Mouse (Mus musculus) MEL (cell line): ENCODE measurements around the gene Cdc42. TPM values are rescaled to one million over a fixed set of nuclear protein-coding genes. Genes with fewer than 3 reads are reported as not detected.

Experiments used
- DNase-seq: peaks from one replicate; pipeline ENCODE4 v3.0.0; 2011; ENCODE audit warnings: low read depth, low spot score
- H3K27ac ChIP-seq: 2 replicates; pipeline ENCODE4 v1.5.1; 2012; ENCODE audit warnings: low read depth, mild to moderate bottlenecking, control low read depth, low read length, moderate library complexity; ENCODE audit not compliant: control insufficient read depth
- H3K27me3 ChIP-seq, 2 experiments: fragments of 150-350 bp in 1 of 2; sonication (generic) in 1 of 2; 2 replicates each; pipeline ENCODE4 v1.6.1; 2012; ENCODE audit warnings: low read length in 2 of 2, mild to moderate bottlenecking in 2 of 2, improper control_type of control experiment in 1 of 2, moderate library complexity in 1 of 2; ENCODE audit not compliant: insufficient read depth in 2 of 2, control insufficient read depth in 1 of 2
- H3K36me3 ChIP-seq, 2 experiments: 2 replicates each; pipeline ENCODE4 v1.6.1; 2012 to 2014; ENCODE audit warnings: low read length in 2 of 2, improper control_type of control experiment in 1 of 2, inconsistent platforms in 1 of 2, mild to moderate bottlenecking in 1 of 2; ENCODE audit not compliant: insufficient read depth in 2 of 2, control insufficient read depth in 1 of 2
- H3K4me1 ChIP-seq, 2 experiments: fragments of 150-350 bp in 1 of 2; sonication (generic) in 1 of 2; 2 replicates each; pipeline ENCODE4 v1.6.1; 2012; ENCODE audit warnings: low read length in 2 of 2, improper control_type of control experiment in 1 of 2, mild to moderate bottlenecking in 1 of 2; ENCODE audit not compliant: insufficient read depth in 2 of 2, control insufficient read depth in 1 of 2
- H3K4me3 ChIP-seq, 2 experiments: fragments of 150-350 bp in 1 of 2; sonication (generic) in 1 of 2; 2 replicates each; pipeline ENCODE4 v1.5.1; 2012; ENCODE audit warnings: low read depth in 2 of 2, low read length in 2 of 2, mild to moderate bottlenecking in 2 of 2, moderate library complexity in 2 of 2, control low read depth in 1 of 2, improper control_type of control experiment in 1 of 2; ENCODE audit not compliant: control insufficient read depth in 1 of 2, insufficient read depth in 1 of 2
- H3K79me2 ChIP-seq: 2 replicates; pipeline ENCODE4 v1.6.1; 2012; ENCODE audit warnings: mild to moderate bottlenecking, low read length, moderate library complexity; ENCODE audit not compliant: control insufficient read depth, poor library complexity, insufficient read depth
- H3K9ac ChIP-seq: 2 replicates; pipeline ENCODE4 v1.6.1; 2012; ENCODE audit warnings: low read depth, mild to moderate bottlenecking, control low read depth, low read length, moderate library complexity; ENCODE audit not compliant: control insufficient read depth, poor library complexity, severe bottlenecking
- H3K9me3 ChIP-seq: fragments of 150-350 bp; sonication (generic); replicated peaks from 2 replicates; pipeline ENCODE4 v1.6.1; 2012; ENCODE audit warnings: mild to moderate bottlenecking, low read length, improper control_type of control experiment, moderate library complexity; ENCODE audit not compliant: insufficient read depth
- CHD2 ChIP-seq: IDR thresholded peaks from 2 replicates; pipeline ENCODE4 v1.6.1; 2011; ENCODE audit warnings: low read length, improper control_type of control experiment
- CTCF ChIP-seq, 3 experiments: IDR thresholded peaks in 2 of 3; conservative IDR thresholded peaks in 1 of 3; 2 replicates each; pipeline ENCODE4 v1.5.1; 2011 to 2012; ENCODE audit warnings: low read length in 3 of 3, low read depth in 2 of 3, mild to moderate bottlenecking in 2 of 3, improper control_type of control experiment in 1 of 3, inconsistent platforms in 1 of 3, mixed read lengths in 1 of 3, moderate library complexity in 1 of 3; ENCODE audit not compliant: control insufficient read depth in 1 of 3, insufficient read depth in 1 of 3, poor library complexity in 1 of 3, severe bottlenecking in 1 of 3
- ELF1 ChIP-seq: IDR thresholded peaks from 2 replicates; pipeline ENCODE4 v1.6.1; 2014; ENCODE audit warnings: low read depth, mild to moderate bottlenecking, inconsistent platforms, low read length, improper control_type of control experiment, moderate library complexity
- ETS1 ChIP-seq: IDR thresholded peaks from 2 replicates; pipeline ENCODE4 v1.6.1; 2012; ENCODE audit warnings: low read depth, mild to moderate bottlenecking, inconsistent platforms, low read length, improper control_type of control experiment, moderate library complexity
- HCFC1 ChIP-seq: IDR thresholded peaks from 2 replicates; pipeline ENCODE4 v1.6.1; 2012; ENCODE audit warnings: low read depth, mild to moderate bottlenecking, inconsistent platforms, low read length, improper control_type of control experiment, moderate library complexity
- JUND ChIP-seq: IDR thresholded peaks from 2 replicates; pipeline ENCODE4 v1.6.1; 2011; ENCODE audit warnings: low read depth, mild to moderate bottlenecking, improper control_type of control experiment, low read length
- MAFK ChIP-seq: IDR thresholded peaks from 2 replicates; pipeline ENCODE4 v1.6.1; 2011; ENCODE audit warnings: low read depth, mild to moderate bottlenecking, low read length, improper control_type of control experiment, borderline replicate concordance
- MYB ChIP-seq: IDR thresholded peaks from 2 replicates; pipeline ENCODE4 v1.6.1; 2011; ENCODE audit warnings: mild to moderate bottlenecking, low read depth, low read length, improper control_type of control experiment
- NELFE ChIP-seq: IDR thresholded peaks from 2 replicates; pipeline ENCODE4 v1.6.1; 2011; ENCODE audit warnings: low read depth, low read length, improper control_type of control experiment
- POLR2A ChIP-seq, 2 experiments: IDR thresholded peaks; 2 replicates each; pipeline ENCODE4 v1.6.1; 2011 to 2012; ENCODE audit warnings: low read length in 2 of 2, mild to moderate bottlenecking in 2 of 2, control low read depth in 1 of 2, improper control_type of control experiment in 1 of 2, low read depth in 1 of 2, moderate library complexity in 1 of 2; ENCODE audit not compliant: control insufficient read depth in 1 of 2, insufficient read depth in 1 of 2, poor library complexity in 1 of 2
- POLR2AphosphoS2 ChIP-seq: IDR thresholded peaks from 2 replicates; pipeline ENCODE4 v1.6.1; 2011; ENCODE audit warnings: low read length, improper control_type of control experiment
- POLR2AphosphoS5 ChIP-seq: IDR thresholded peaks from 2 replicates; pipeline ENCODE4 v1.6.1; 2012; ENCODE audit warnings: low read depth, borderline replicate concordance, mild to moderate bottlenecking, inconsistent platforms, low read length, moderate library complexity, mixed read lengths
- RCOR1 ChIP-seq: IDR thresholded peaks from 2 replicates; pipeline ENCODE4 v1.6.1; 2012; ENCODE audit warnings: low read depth, mild to moderate bottlenecking, inconsistent platforms, low read length, improper control_type of control experiment
- SMC3 ChIP-seq: IDR thresholded peaks from 2 replicates; pipeline ENCODE4 v1.6.1; 2011; ENCODE audit warnings: low read depth, low read length, improper control_type of control experiment
- TBP ChIP-seq: IDR thresholded peaks from 2 replicates; pipeline ENCODE4 v1.8.0; 2011; ENCODE audit warnings: low read depth, low read length, improper control_type of control experiment
- ZC3H11A ChIP-seq: IDR thresholded peaks from 2 replicates; pipeline ENCODE4 v1.6.1; 2012; ENCODE audit warnings: low read depth, mild to moderate bottlenecking, inconsistent platforms, low read length, improper control_type of control experiment
- ZKSCAN1 ChIP-seq: IDR thresholded peaks from 2 replicates; pipeline ENCODE4 v1.6.1; 2012; ENCODE audit warnings: low read depth, mild to moderate bottlenecking, inconsistent platforms, low read length, improper control_type of control experiment, moderate library complexity
- ZMIZ1 ChIP-seq: IDR thresholded peaks from 2 replicates; pipeline ENCODE4 v1.6.1; 2012; ENCODE audit warnings: low read depth, mild to moderate bottlenecking, inconsistent platforms, low read length, improper control_type of control experiment, moderate library complexity
- ZNF384 ChIP-seq: IDR thresholded peaks from 2 replicates; pipeline ENCODE4 v1.6.1; 2012; ENCODE audit warnings: low read depth, mild to moderate bottlenecking, inconsistent platforms, low read length, improper control_type of control experiment
- polyA plus RNA-seq, 2 experiments: library from polyadenylated mRNA; stranded (reverse) in 1 of 2; unstranded in 1 of 2; fragments of >175 nt in 1 of 2; fragments of >200 nt in 1 of 2; gene quantifications; 2 replicates each; pipeline versions ENCODE4 v1.2.1 to v1.2.4; 2012; ENCODE audit warnings: low replicate concordance in 2 of 2, low read depth in 1 of 2; ENCODE audit not compliant: insufficient read length in 2 of 2, insufficient read depth in 1 of 2, missing spikeins in 1 of 2
- total RNA-seq: library from RNA; depleted of rRNA; stranded (reverse); fragments of 300-350 nt; gene quantifications from 2 replicates; pipeline ENCODE4 v1.2.3, GENCODE M21; 2012

Cdc42 gene
- total and polyA plus RNA-seq, 3 experiments, result 117 to 203 (median 174) TPM

DNA sequence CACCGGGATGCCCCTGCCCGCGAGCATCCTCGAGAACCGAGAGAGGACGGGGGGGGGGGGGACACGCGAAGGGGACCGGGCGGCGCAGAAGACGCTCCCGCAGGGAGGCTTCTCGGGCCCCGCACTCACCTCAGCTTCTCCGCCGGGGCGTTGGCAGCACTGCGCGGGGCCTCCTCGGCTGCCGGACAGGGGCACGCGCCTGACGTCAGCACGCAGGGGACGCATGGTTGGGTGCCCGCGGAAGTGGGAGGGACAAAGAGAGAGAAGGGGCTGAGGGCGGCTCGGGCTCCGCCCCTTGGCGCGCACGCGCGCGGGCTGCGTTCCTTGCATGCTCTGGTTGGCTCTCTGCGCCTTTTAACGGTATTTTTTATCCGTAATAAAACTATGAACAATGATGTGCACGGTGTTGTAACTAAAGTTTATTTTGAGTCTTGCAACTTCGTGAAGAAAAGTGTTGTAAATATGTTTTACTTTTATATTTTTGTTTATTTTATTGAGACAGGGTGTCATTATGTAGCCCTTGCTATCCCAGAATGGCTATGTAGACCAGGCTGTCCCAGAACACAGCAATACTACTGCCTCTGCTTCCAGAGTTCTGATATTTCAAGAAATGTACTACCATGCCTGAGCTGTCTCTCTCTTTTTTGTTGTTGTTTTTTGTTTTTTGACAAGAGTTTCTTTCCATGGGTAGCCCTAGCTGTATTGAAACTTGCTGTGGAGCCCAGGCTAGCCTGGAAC is at the start of gene Cdc42 (continued):
- peak; percentile 66 for TF ChIP-seq TBP

DNA sequence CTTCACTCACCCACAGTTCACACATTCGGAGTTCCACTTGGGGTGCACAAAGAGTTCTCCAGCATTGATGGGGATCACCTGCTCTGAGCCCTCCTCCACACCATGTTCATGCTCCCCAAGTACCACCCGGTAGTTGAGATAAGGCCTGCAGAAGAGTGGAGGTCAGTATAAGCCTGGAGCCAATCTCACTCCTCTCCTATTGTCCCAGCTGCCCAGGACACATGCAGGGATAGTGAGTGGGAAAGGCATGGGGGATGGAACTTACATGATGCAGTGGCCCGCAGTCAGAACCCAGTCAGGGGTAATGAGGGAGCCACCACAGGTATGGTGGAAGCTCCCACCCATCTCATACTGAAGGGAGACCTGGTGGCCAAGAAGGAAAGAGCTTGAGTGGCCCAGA is 48.1 kb upstream of the Cdc42 start:
- Histone ChIP-seq H3K27ac (no peak overlapping the region), H3K9ac (no peak overlapping the region)
- TF ChIP-seq POLR2AphosphoS2 (no peak), ETS1 (no peak), ZKSCAN1 (no peak), MYB (no peak), CHD2 (no peak), SMC3 (no peak), TBP (no peak), HCFC1 (no peak), MAFK (no peak), ZC3H11A (no peak), ZNF384 (no peak), ZMIZ1 (no peak), ELF1 (no peak), POLR2A (IDR thresholded peaks at IDR 0.05; ENCODE audit: control insufficient read depth in 1 of 2, insufficient read depth in 1 of 2, low read depth in 1 of 2, low read length in 2 of 2, poor library complexity in 1 of 2) (no peak), CTCF (IDR thresholded peaks at IDR 0.05 in 2 of 3, conservative IDR thresholded peaks at IDR 0.05 in 1 of 3; ENCODE audit: control insufficient read depth in 1 of 3, insufficient read depth in 1 of 3, low read depth in 2 of 3, low read length in 3 of 3, poor library complexity in 1 of 3, severe bottlenecking in 1 of 3) (no peak), RCOR1 (no peak), POLR2AphosphoS5 (no peak), JUND (no peak), NELFE (no peak)

More for the DNA sequence above, 48.1 kb upstream of the Cdc42 start:
- Histone ChIP-seq H3K79me2 (no peaks in the 10 kb centered on the region), H3K4me1 (no peaks in the 10 kb centered on the region), H3K4me3 (no peak overlapping the region), H3K9me3 (no peaks in the 10 kb centered on the region), H3K36me3 (no peaks in the 10 kb centered on the region), H3K27me3 (no peaks in the 10 kb centered on the region)
- DNase-seq, result no peak
